10 mouse cellular contexts compared by ENCODE assay signal in genomic region chr3:129649586-129650292, GRCm38 (mm10).
DNase-seq lines count a peak whose midpoint lies in the region; ATAC-seq and TF ChIP-seq lines count a peak whose summit lies in the region.
"Had no signal": no experiment of that assay in that cellular context is flagged by ENCODE, and none has a peak within 500 bp of the region (broad histone marks: within the 10 kb centered on the region; RNA-seq: fewer than 3 reads in every experiment).

No protein-coding gene starts in this region.

- peak; percentile 28 for DNase-seq in hindbrain, embryonic 14.5 days (ENCODE audit: low spot score)
- DNase-seq in hindbrain, embryonic 10.5 days (ENCODE audit: low spot score) = no peak
- no peak for DNase-seq in ES-E14 (ENCODE audit: low read depth, low spot score)
- peak; percentile 75 for DNase-seq in embryonic facial prominence, embryonic 14.5 days (ENCODE audit: low spot score)
- peak; percentile 52 for DNase-seq in lung, postnatal 0 days (ENCODE audit: low spot score)
- DNase-seq in urinary bladder, postnatal 10 days (ENCODE audit: low spot score) = no peak
- no peak for DNase-seq in urinary bladder, adult 2 months (ENCODE audit: low spot score)

- no peak overlapping the region for H3K9ac ChIP-seq in hindbrain, embryonic 14.5 days
- H3K9ac ChIP-seq in ES-E14 (ENCODE audit: insufficient read depth, low read depth, low read length, poor library complexity, severe bottlenecking) = peak overlapping the region; percentile 5; the same call in 1 of the 2 replicates
- H3K9ac ChIP-seq in embryonic facial prominence, embryonic 14.5 days (ENCODE audit: low read depth, low read length) = no peak overlapping the region
- no peak overlapping the region for H3K9ac ChIP-seq in lung, postnatal 0 days (replicated peaks; ENCODE audit: low read depth)
- H3K9ac ChIP-seq in liver, embryonic 12.5 days = no peak overlapping the region
- H3K9ac ChIP-seq: limb, embryonic 15.5 days; neural tube, embryonic 13.5 days had no signal

- ATAC-seq in hindbrain, embryonic 14.5 days (ENCODE audit: low FRiP score) = no peak
- peak; percentile 53; the same call in 1 of the 2 replicates for ATAC-seq in embryonic facial prominence, embryonic 14.5 days (ENCODE audit: low read depth)
- ATAC-seq in lung, postnatal 0 days = peak; percentile 50
- ATAC-seq in liver, embryonic 12.5 days = no peak

- H3K27ac ChIP-seq in hindbrain, embryonic 14.5 days = no peak overlapping the region
- no peak overlapping the region for H3K27ac ChIP-seq in hindbrain, embryonic 10.5 days
- H3K27ac ChIP-seq in ES-E14 (ENCODE audit: insufficient read depth, low read depth, low read length, poor library complexity, severe bottlenecking) = peak overlapping the region; percentile 68
- no peak overlapping the region for H3K27ac ChIP-seq in embryonic facial prominence, embryonic 14.5 days (replicated peaks; ENCODE audit: low read depth, low read length)
- H3K27ac ChIP-seq in lung, postnatal 0 days (ENCODE audit: low read length) = no peak overlapping the region
- no peak overlapping the region for H3K27ac ChIP-seq in liver, embryonic 12.5 days
- H3K27ac ChIP-seq: limb, embryonic 15.5 days; neural tube, embryonic 13.5 days had no signal

- no peak for TF ChIP-seq EP300 in lung, postnatal 0 days (IDR thresholded peaks at IDR 0.05)

- no peaks in the 10 kb centered on the region; the same call in 1 of the 2 replicates for H3K4me1 ChIP-seq in hindbrain, embryonic 14.5 days (replicated peaks; ENCODE audit: control insufficient read depth, insufficient read depth, low read length)
- peaks cover 17% of the 10 kb centered on the region for H3K4me1 ChIP-seq in hindbrain, embryonic 10.5 days (replicated peaks)
- H3K4me1 ChIP-seq in ES-E14 (ENCODE audit: control insufficient read depth in 2 of 2, insufficient read depth in 2 of 2, low read length in 2 of 2, poor library complexity in 1 of 2) = peaks cover 0 to 24% of the 10 kb centered on the region in 2 experiments; a peak in 3 of 4 replicates
- H3K4me1 ChIP-seq in embryonic facial prominence, embryonic 14.5 days (ENCODE audit: control insufficient read depth, insufficient read depth, low read length) = peaks cover 5% of the 10 kb centered on the region; the same call in 1 of the 2 replicates
- no peaks in the 10 kb centered on the region for H3K4me1 ChIP-seq in lung, postnatal 0 days (ENCODE audit: insufficient read depth, low read depth, low read length)
- no peaks in the 10 kb centered on the region for H3K4me1 ChIP-seq in liver, embryonic 12.5 days

- no peak overlapping the region for H3K4me3 ChIP-seq in hindbrain, embryonic 14.5 days (replicated peaks; ENCODE audit: low read length)
- H3K4me3 ChIP-seq in hindbrain, embryonic 10.5 days = no peak overlapping the region
- no peak overlapping the region for H3K4me3 ChIP-seq in ES-E14 (ENCODE audit: insufficient read depth in 1 of 2, low read depth in 1 of 2, low read length in 2 of 2, poor library complexity in 1 of 2, severe bottlenecking in 1 of 2)
- H3K4me3 ChIP-seq in embryonic facial prominence, embryonic 14.5 days (ENCODE audit: low read depth, low read length) = no peak overlapping the region
- no peak overlapping the region for H3K4me3 ChIP-seq in lung, postnatal 0 days (ENCODE audit: low read depth, low read length)
- no peak overlapping the region for H3K4me3 ChIP-seq in liver, embryonic 12.5 days
- H3K4me3 ChIP-seq: limb, embryonic 15.5 days; neural tube, embryonic 13.5 days had no signal

- no peaks in the 10 kb centered on the region for H3K27me3 ChIP-seq in hindbrain, embryonic 14.5 days (ENCODE audit: control insufficient read depth, insufficient read depth, low read length)
- H3K27me3 ChIP-seq in hindbrain, embryonic 10.5 days (ENCODE audit: insufficient read depth, poor library complexity, severe bottlenecking) = no peaks in the 10 kb centered on the region
- no peaks in the 10 kb centered on the region for H3K27me3 ChIP-seq in embryonic facial prominence, embryonic 14.5 days (replicated peaks; ENCODE audit: control insufficient read depth, insufficient read depth, low read length)
- H3K27me3 ChIP-seq in lung, postnatal 0 days (replicated peaks; ENCODE audit: insufficient read depth, low read length) = no peaks in the 10 kb centered on the region
- H3K27me3 ChIP-seq in liver, embryonic 12.5 days (replicated peaks) = no peaks in the 10 kb centered on the region
- H3K27me3 ChIP-seq: limb, embryonic 15.5 days; neural tube, embryonic 13.5 days had no signal

- TF ChIP-seq CTCF in lung, postnatal 0 days (IDR thresholded peaks at IDR 0.05) = no peak

- WGBS in hindbrain, embryonic 14.5 days = 67% methylated on average over 8 of the region's 8 CpGs
- 71% methylated on average over 8 of the region's 8 CpGs for WGBS in hindbrain, embryonic 10.5 days
- 60% methylated on average over 8 of the region's 8 CpGs for WGBS in embryonic facial prominence, embryonic 14.5 days
- WGBS in lung, postnatal 0 days = 78% methylated on average over 8 of the region's 8 CpGs
- 68% methylated on average over 8 of the region's 8 CpGs for WGBS in liver, embryonic 12.5 days (ENCODE audit: insufficient replicate concordance)

- H3K9me3 ChIP-seq in hindbrain, embryonic 14.5 days (ENCODE audit: control insufficient read depth, low read length) = no peaks in the 10 kb centered on the region
- H3K9me3 ChIP-seq in hindbrain, embryonic 10.5 days = no peaks in the 10 kb centered on the region
- peaks cover 3% of the 10 kb centered on the region; the same call in 1 of the 2 replicates for H3K9me3 ChIP-seq in ES-E14 (ENCODE audit: control insufficient read depth, insufficient read depth, low read depth, low read length)
- no peaks in the 10 kb centered on the region for H3K9me3 ChIP-seq in embryonic facial prominence, embryonic 14.5 days (ENCODE audit: control insufficient read depth, low read length)
- H3K9me3 ChIP-seq in lung, postnatal 0 days (ENCODE audit: low read length) = no peaks in the 10 kb centered on the region
- H3K9me3 ChIP-seq in liver, embryonic 12.5 days (replicated peaks) = no peaks in the 10 kb centered on the region
- H3K9me3 ChIP-seq: limb, embryonic 15.5 days; neural tube, embryonic 13.5 days had no signal

- no peak overlapping the region for H3K4me2 ChIP-seq in hindbrain, embryonic 14.5 days (replicated peaks)
- H3K4me2 ChIP-seq in embryonic facial prominence, embryonic 14.5 days (ENCODE audit: low read depth, low read length) = no peak overlapping the region
- H3K4me2 ChIP-seq in lung, postnatal 0 days (replicated peaks; ENCODE audit: low read depth, low read length) = no peak overlapping the region
- H3K4me2 ChIP-seq in liver, embryonic 12.5 days = no peak overlapping the region
- H3K4me2 ChIP-seq: limb, embryonic 15.5 days; neural tube, embryonic 13.5 days had no signal

- in situ Hi-C loops in ES-E14 (cut with MboI; ENCODE audit: low sequenced_read_pairs in 2 of 2, unreplicated experiment in 2 of 2) = no loop called here

- no peaks in the 10 kb centered on the region for H3K36me3 ChIP-seq in hindbrain, embryonic 14.5 days (replicated peaks; ENCODE audit: control insufficient read depth, insufficient read depth)
- no peaks in the 10 kb centered on the region for H3K36me3 ChIP-seq in hindbrain, embryonic 10.5 days
- H3K36me3 ChIP-seq in ES-E14 (ENCODE audit: control insufficient read depth, insufficient read depth, low read length, poor library complexity, severe bottlenecking) = no peaks in the 10 kb centered on the region; the same call in 1 of the 2 replicates
- no peaks in the 10 kb centered on the region for H3K36me3 ChIP-seq in embryonic facial prominence, embryonic 14.5 days (ENCODE audit: control insufficient read depth, insufficient read depth, low read length)
- H3K36me3 ChIP-seq in lung, postnatal 0 days (ENCODE audit: insufficient read depth, low read length) = no peaks in the 10 kb centered on the region
- H3K36me3 ChIP-seq in liver, embryonic 12.5 days = no peaks in the 10 kb centered on the region
- H3K36me3 ChIP-seq: limb, embryonic 15.5 days; neural tube, embryonic 13.5 days had no signal

TF ChIP-seq in ES-E14, 5 proteins besides CTCF, POLR2A, EP300 and RAD21:
- TF ChIP-seq CHD2 (IDR thresholded peaks at IDR 0.05; ENCODE audit: low read depth, low read length) (no peak), ZC3H11A (IDR thresholded peaks at IDR 0.05; ENCODE audit: borderline replicate concordance, low read depth, low read length) (no peak)
TF ChIP-seq in ES-E14: peak in this region for 0.

Comparison
In these comparisons a context has a peak if more than half of its experiments do, and no peak if none do; other contexts are left out.
1. DNase-seq: peak in hindbrain, embryonic 14.5 days (single experiment), embryonic facial prominence, embryonic 14.5 days (single experiment) and lung, postnatal 0 days (single experiment); none in hindbrain, embryonic 10.5 days (single experiment), ES-E14 (single experiment), urinary bladder, postnatal 10 days (single experiment) and urinary bladder, adult 2 months (single experiment).
2. ATAC-seq: peak in embryonic facial prominence, embryonic 14.5 days (single experiment) and lung, postnatal 0 days (single experiment); none in hindbrain, embryonic 14.5 days (single experiment) and liver, embryonic 12.5 days (single experiment).